Mouse (Mus musculus) kidney, postnatal 36 days (tissue): ENCODE data around the gene Sh3bgrl.
"Not testable (repeated sequence)": the region's sequence is repeated elsewhere in the genome, so short reads cannot be mapped to it uniquely, and the experiment has no call there.

Experiments used
- DNase-seq, 2 experiments: peaks; one replicate each; pipeline ENCODE4 v3.0.0; 2021 to 2022; ENCODE audit warnings: mixed read lengths in 2 of 2

Gene Sh3bgrl

GRCm38 (mm10) chrX:109095245-109096242 lies at the start of gene Sh3bgrl:
Gene Sh3bgrl (plus strand): TSS chrX:109095365.
- DNase-seq, result peak; percentile 84 to 87

DNA sequence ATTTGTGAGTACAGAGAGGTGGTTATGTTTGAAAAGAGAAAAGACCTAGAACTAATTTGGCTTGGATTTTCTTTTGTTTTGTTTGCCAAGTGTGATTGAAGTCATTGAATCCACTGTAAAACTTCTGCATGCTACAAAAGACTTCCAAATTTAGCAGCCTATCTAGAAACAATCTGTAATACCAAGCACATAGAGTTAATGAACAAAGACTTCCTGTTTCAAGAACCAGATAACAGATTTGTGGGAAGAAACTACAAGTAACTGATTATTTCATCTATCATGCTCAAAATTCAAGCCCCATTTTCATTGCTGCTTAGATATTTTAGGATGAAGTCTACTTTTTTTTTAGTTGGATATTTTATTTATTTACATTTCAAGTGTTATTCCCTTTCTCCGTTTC lies 47.4 kb upstream of the Sh3bgrl start:
- no peak for DNase-seq

- DNase-seq, result no peak
Observed at GRCm38 (mm10) chrX:109071719-109072118, 23.4 kb upstream of the Sh3bgrl start.

- no peak for DNase-seq
Observed at GRCm38 (mm10) chrX:109075716-109076115, 19.4 kb upstream of the Sh3bgrl start.

DNA sequence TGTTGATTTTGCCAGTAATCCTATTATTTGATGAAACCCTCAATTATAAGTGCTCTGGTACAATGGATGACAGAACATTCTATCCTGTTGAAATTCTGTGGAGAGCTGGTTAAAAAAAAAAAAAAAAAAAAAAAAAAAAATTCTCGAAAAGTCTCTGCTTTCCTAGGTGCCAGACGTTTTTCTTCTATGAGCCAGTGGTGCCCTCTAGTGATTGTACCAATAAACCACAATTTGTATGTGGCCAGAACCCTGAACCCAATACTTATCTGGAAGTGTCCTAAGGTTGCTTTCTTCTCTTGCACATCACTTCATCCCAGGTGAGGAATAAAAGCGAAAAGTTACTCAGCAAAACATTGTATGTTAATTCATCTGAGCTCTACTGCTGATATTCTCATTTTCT lies 18.8 kb upstream of the Sh3bgrl start:
- DNase-seq, result peak; percentile 11 to 27

DNA sequence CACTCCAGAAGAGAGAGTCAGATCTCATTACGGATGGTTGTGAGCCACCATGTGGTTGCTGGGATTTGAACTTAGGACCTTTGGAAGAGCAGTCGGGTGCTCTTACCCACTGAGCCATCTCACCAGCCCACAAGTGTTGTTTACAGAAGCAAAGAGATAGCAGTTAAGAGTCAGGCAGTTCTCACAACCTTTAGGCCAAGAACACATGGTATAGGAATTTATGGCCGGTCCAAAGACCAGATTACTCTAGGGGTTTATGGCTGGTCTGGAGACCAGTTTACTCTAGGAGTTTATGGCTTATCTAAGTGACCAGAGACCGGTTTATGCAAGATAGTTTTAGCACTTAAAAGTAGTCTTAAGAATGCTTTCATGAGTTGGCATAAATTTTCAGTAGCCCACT lies 15.8 kb upstream of the Sh3bgrl start:
- not testable (repeated sequence) for DNase-seq

GRCm38 (mm10) chrX:109087073-109087472 lies 8.1 kb upstream of the Sh3bgrl start:
- DNase-seq, result no peak

- DNase-seq, result no peak
Observed at GRCm38 (mm10) chrX:109094800-109095199, 365 bp upstream of the Sh3bgrl start.

DNA sequence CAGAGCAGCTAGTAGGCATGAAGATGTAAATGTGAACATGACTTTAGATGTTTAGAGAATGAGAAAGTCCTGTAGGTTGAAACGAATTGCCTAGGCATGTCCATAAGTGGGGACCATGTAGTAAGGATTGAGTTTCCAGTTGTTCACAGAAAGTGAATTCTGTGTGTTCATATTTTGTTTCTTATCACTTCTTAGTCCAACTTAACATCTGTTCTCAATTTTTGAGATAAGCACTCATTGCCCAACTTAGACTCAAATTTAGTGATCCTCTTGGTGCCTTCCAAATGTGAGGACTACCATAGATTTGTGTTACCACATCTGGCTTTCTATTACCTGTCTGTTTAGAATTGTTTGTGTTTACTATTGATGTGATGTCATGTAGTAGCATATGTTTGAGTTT lies 3.3 kb downstream of the Sh3bgrl start:
- no peak for DNase-seq

DNA sequence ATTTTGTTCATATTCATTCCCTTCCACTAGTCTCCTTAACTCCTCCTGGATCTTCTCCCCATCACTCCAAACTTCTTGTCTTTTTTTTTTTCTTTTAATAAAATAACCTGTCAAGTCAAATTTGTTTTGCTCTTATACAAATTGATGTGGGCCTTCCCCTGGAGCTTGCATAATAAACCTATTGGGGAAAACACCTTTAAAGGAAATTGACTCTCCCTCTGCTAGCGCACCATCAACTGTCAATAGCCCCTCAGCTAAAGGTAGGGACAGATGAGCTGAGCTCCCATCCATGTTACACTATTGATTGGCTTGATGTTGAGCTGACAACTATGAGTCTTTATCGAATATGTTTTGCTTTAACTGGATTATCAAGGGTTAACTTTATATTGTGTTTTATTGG lies 5.3 kb downstream of the Sh3bgrl start:
- DNase-seq, result no peak

- no peak for DNase-seq
Observed at GRCm38 (mm10) chrX:109108117-109108805, 13.1 kb downstream of the Sh3bgrl start.

- DNase-seq, result no peak
Observed at GRCm38 (mm10) chrX:109112885-109113284, 17.7 kb downstream of the Sh3bgrl start.

- DNase-seq, result no peak
Observed at GRCm38 (mm10) chrX:109113401-109114280, 18.5 kb downstream of the Sh3bgrl start.

DNA sequence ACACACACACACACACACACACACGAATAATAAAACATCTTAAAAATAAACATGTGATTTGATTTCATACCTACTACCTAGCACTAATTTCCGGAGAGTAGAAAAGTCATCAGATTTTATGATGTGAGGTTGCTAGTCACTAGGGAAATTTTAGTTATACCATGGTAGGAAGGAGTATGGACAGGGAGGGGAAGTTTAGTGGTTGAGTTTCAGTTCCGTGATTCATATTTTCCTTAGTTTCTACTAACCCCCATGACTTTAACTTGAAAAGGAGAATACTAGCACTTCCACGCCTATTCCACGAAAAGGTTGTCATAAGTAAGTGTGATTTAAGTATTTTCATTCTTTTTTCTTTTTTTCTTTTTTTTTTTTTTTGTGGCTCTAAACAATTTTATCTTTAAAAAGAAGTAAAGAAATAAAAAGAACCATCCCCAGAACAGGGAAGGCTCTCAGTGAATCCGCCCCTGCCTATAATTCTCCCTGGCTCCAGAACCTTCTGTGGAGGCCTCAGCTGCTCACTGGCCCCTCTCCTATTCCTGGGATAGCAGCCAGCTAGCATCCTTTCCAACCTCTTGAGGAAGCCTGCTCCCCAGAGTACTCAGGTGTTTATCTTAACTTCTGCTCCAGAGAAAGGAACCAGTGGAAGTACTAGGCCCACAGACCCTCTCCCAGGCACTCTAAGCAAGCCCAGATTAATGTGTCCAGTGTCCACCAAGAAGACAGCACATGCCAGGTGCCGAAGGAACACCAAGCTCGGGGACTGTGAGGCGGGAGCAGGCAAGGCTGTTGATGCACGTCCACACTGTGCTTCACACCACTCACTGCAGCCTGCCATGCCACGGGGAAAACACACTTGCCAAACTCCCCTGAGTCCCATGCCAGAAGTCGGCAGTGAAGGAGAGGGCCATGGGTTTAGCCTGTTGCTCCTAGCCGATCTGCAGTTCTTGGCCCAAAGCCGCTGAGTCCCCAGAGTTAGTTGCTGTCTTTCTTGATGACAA lies 25.0 kb downstream of the Sh3bgrl start:
- no peak for DNase-seq

GRCm38 (mm10) chrX:109121161-109121560 lies 26.0 kb downstream of the Sh3bgrl start:
- no peak for DNase-seq

GRCm38 (mm10) chrX:109122670-109123069 lies 27.5 kb downstream of the Sh3bgrl start:
- no peak for DNase-seq

- DNase-seq, result no peak
Observed at GRCm38 (mm10) chrX:109123762-109124161, 28.6 kb downstream of the Sh3bgrl start.

DNA sequence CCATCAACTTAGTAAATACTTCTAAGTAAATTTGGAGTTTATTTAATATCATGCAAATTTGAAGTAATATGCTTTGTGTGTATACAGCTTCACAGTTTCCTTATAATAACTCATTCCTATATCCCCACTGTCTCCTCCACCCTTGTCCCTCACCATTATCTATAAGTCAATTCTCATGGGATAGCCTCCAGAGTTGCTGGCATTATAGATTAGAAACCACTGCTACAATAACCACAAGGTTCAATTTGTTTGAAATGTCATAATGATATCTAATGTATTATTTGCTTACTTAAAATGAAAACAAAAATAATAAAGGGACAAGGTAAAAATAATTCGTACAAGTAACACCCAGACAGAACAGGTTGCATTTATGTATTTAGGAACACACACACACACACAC lies 31.7 kb downstream of the Sh3bgrl start:
- DNase-seq, result no peak

DNA sequence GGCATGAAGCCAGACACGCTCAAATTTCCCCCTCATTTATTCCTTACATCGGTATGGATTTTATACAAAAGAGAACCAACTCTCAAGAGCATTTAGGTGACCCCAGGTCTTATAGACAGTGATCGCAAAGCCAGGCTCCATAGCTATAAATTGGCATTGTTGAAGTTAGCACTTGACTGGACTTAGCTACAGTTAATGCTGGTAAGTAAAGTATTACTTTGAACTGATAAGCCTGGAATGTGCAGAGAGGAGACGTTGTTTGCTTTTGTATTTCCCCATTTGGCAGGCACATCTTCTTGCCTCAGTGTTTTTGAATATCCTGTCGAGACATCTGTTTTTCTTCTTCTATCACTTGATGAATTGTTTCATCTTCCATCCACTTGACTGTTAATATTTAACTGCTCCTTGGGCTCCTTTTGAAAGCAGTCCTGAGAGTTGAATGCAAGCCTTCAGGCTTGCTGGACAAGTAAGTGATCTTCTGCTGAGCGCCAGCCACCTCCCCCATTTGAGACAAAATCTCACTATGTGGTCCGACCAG lies 32.5 kb downstream of the Sh3bgrl start:
- peak in 1 of 2 experiments; percentile 21 for DNase-seq

GRCm38 (mm10) chrX:109130066-109130465 lies 34.9 kb downstream of the Sh3bgrl start:
- no peak for DNase-seq

DNA sequence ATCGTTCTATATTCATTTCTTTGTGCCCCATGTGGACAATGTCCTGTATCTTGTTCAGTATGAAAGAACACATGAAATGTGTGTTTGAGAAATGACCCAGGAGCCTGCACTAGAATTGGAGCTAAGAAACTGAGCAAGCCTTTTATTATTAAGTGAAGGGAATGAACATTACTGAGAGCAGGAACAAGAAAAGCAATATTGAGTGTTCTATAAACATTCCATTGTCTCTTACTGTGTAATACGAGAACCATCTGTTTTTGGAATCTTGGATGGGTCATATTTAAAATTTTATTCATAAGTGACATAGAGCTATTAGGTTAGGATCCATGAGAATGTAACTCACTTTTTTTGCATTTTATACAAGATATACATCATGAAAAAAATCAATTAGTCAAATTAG lies 36.7 kb downstream of the Sh3bgrl start:
- DNase-seq, result no peak
